ENCODE assay signal across 9 mouse cellular contexts in genomic region chr9:108401186-108401960, GRCm38 (mm10). TPM values are rescaled to one million over a fixed set of nuclear protein-coding genes. Genes with fewer than 3 reads are reported as not detected.
A peak's percentile ranks its signal among the peaks of the same experiment; 100 is the strongest.
DNase-seq lines count a peak whose midpoint lies in the region; ATAC-seq and TF ChIP-seq lines count a peak whose summit lies in the region.
"Had no signal": no experiment of that assay in that cellular context is flagged by ENCODE, and none has a peak within 500 bp of the region (broad histone marks: within the 10 kb centered on the region; RNA-seq: fewer than 3 reads in every experiment).

No protein-coding gene starts in this region.

- peak; percentile 49; the same call in 1 of the 2 replicates for ATAC-seq in hindbrain, postnatal 0 days
- ATAC-seq in midbrain, embryonic 13.5 days: no peak
- no peak for ATAC-seq in erythroid progenitor cell, adult 5-6 weeks (replicated peaks; ENCODE audit: low FRiP score, poor library complexity, severe bottlenecking)
- ATAC-seq in monocyte, adult 5-6 weeks (replicated peaks; ENCODE audit: insufficient number of reproducible peaks, low FRiP score, low TSS enrichment, poor library complexity, severe bottlenecking): no peak

- H3K9ac ChIP-seq in hindbrain, postnatal 0 days (replicated peaks; ENCODE audit: low read length): no peak overlapping the region
- H3K9ac ChIP-seq in midbrain, embryonic 13.5 days (replicated peaks): no peak overlapping the region

- WGBS in hindbrain, postnatal 0 days: 19% methylated on average over 7 of the region's 7 CpGs
- 48% methylated on average over 7 of the region's 7 CpGs for WGBS in midbrain, embryonic 13.5 days

- no peaks in the 10 kb centered on the region for H3K27me3 ChIP-seq in hindbrain, postnatal 0 days (ENCODE audit: insufficient read depth, low read length)
- H3K27me3 ChIP-seq in midbrain, embryonic 13.5 days: no peaks in the 10 kb centered on the region

- H3K4me1 ChIP-seq in hindbrain, postnatal 0 days (ENCODE audit: insufficient read depth, low read length): peaks cover 7% of the 10 kb centered on the region; the same call in 1 of the 2 replicates
- H3K4me1 ChIP-seq in midbrain, embryonic 13.5 days (replicated peaks): peaks cover 13% of the 10 kb centered on the region

- no peak overlapping the region for H3K4me3 ChIP-seq in hindbrain, postnatal 0 days (ENCODE audit: low read length)
- H3K4me3 ChIP-seq in midbrain, embryonic 13.5 days (replicated peaks): no peak overlapping the region

- H3K4me2 ChIP-seq in hindbrain, postnatal 0 days (ENCODE audit: low read depth, low read length): no peak overlapping the region
- H3K4me2 ChIP-seq in midbrain, embryonic 13.5 days (replicated peaks): no peak overlapping the region

- peak; percentile 67 for DNase-seq in adrenal gland, adult 2 months
- no peak for DNase-seq in adrenal gland, adult 18-20 months (ENCODE audit: low spot score in 2 of 2)
- DNase-seq in ovary, postnatal 36 days (ENCODE audit: low spot score): peak; percentile 27
- DNase-seq in ovary, postnatal 14 days (ENCODE audit: low spot score): no peak
- peak; percentile 69 for DNase-seq in hindbrain, postnatal 0 days (ENCODE audit: low spot score)

- H3K36me3 ChIP-seq in hindbrain, postnatal 0 days (ENCODE audit: insufficient read depth, low read length): no peaks in the 10 kb centered on the region
- H3K36me3 ChIP-seq in midbrain, embryonic 13.5 days: 0 out of 2 replicates have a peak, but pooled peaks cover 8% of the 10 kb centered on the region

- H3K27ac ChIP-seq in hindbrain, postnatal 0 days: peak overlapping the region; percentile 1
- 0 out of 2 replicates have a peak overlapping the region, but pooled peaks have one; percentile 12 for H3K27ac ChIP-seq in midbrain, embryonic 13.5 days

- TF ChIP-seq CTCF in hindbrain, postnatal 0 days (IDR thresholded peaks at IDR 0.05; ENCODE audit: low read depth): no peak

- no peaks in the 10 kb centered on the region for H3K9me3 ChIP-seq in hindbrain, postnatal 0 days (ENCODE audit: low read length)
- no peaks in the 10 kb centered on the region for H3K9me3 ChIP-seq in midbrain, embryonic 13.5 days

RNA-seq across cellular contexts. Expression of gene 1700102P08Rik, which starts 8.8 kb away (rescaled TPM):
- 1 to 10 TPM in 1 of 2 experiments, under 1 TPM in 1; 0.52 to 1.8 TPM for total RNA-seq in adrenal gland, adult 2 months (2021)
- polyA plus RNA-seq in adrenal gland, adult 2 months (2012; rRNA removed): 0.37 and 0.86 TPM in 2 replicates
- 1 to 10 TPM; 1.5 to 2.1 TPM for total RNA-seq in adrenal gland, adult 18-20 months (2021)
- 0.43 and 2.8 TPM in 2 replicates for total RNA-seq in hindbrain, postnatal 0 days (2014; rRNA removed)
- polyA plus RNA-seq in hindbrain, postnatal 0 days (2015; fragmentation: Nextera tagmentation; extraction: Ambion mirVana): 0.61 and 0.81 TPM in 2 replicates
- 2.1 and 2.2 TPM in 2 replicates for polyA plus RNA-seq in midbrain, embryonic 13.5 days (2015; fragmentation: Nextera tagmentation; extraction: Ambion mirVana)
- 2.1 and 2.2 TPM in 2 replicates for total RNA-seq in erythroid progenitor cell, adult 5-6 weeks (2015; ENCODE audit: low replicate concordance)
- 1.2 and 4.6 TPM in 2 replicates for total RNA-seq in erythroid progenitor cell, adult 5-6 weeks (2017; ENCODE audit: low replicate concordance)
- total RNA-seq in monocyte, adult 5-6 weeks (2017): 3.5 to 8.4 TPM (median 4.9 TPM) in 3 replicates

RNA-seq across cellular contexts. Expression of gene Ccdc36, which starts 26.9 kb away (rescaled TPM):
- total RNA-seq in adrenal gland, adult 2 months (2021): not detected
- polyA plus RNA-seq in adrenal gland, adult 2 months (2012; rRNA removed): not detected in 2 replicates
- total RNA-seq in adrenal gland, adult 18-20 months (2021): not detected
- 0.97 and 1.2 TPM in 2 replicates for total RNA-seq in hindbrain, postnatal 0 days (2014; rRNA removed)
- 1.7 TPM in 2 replicates for polyA plus RNA-seq in hindbrain, postnatal 0 days (2015; fragmentation: Nextera tagmentation; extraction: Ambion mirVana)
- 1.3 and 1.7 TPM in 2 replicates for polyA plus RNA-seq in midbrain, embryonic 13.5 days (2015; fragmentation: Nextera tagmentation; extraction: Ambion mirVana)
- not detected in 2 replicates for total RNA-seq in erythroid progenitor cell, adult 5-6 weeks (2015; ENCODE audit: low replicate concordance)
- 1.1 TPM in 1 of 2 replicates, not detected in the other for total RNA-seq in erythroid progenitor cell, adult 5-6 weeks (2017; ENCODE audit: low replicate concordance)
- total RNA-seq in monocyte, adult 5-6 weeks (2017): not detected in 3 replicates

RNA-seq across cellular contexts. Expression of gene BC048562, which starts 34.9 kb away (rescaled TPM):
- total RNA-seq in adrenal gland, adult 2 months (2021): not detected
- not detected in 2 replicates for polyA plus RNA-seq in adrenal gland, adult 2 months (2012; rRNA removed)
- total RNA-seq in adrenal gland, adult 18-20 months (2021): not detected
- not detected in 2 replicates for total RNA-seq in hindbrain, postnatal 0 days (2014; rRNA removed)
- not detected in 2 replicates for polyA plus RNA-seq in hindbrain, postnatal 0 days (2015; fragmentation: Nextera tagmentation; extraction: Ambion mirVana)
- polyA plus RNA-seq in midbrain, embryonic 13.5 days (2015; fragmentation: Nextera tagmentation; extraction: Ambion mirVana): not detected in 2 replicates
- total RNA-seq in erythroid progenitor cell, adult 5-6 weeks (2015; ENCODE audit: low replicate concordance): not detected in 2 replicates
- not detected in 2 replicates for total RNA-seq in erythroid progenitor cell, adult 5-6 weeks (2017; ENCODE audit: low replicate concordance)
- total RNA-seq in monocyte, adult 5-6 weeks (2017): not detected in 3 replicates
- polyA plus RNA-seq: neural tube, embryonic 11.5 days had no signal

RNA-seq across cellular contexts. Expression of gene Usp4, which starts 53.7 kb away (rescaled TPM):
- 100 to 1,000 TPM; 100 to 122 TPM for total RNA-seq in adrenal gland, adult 2 months (2021)
- 47.0 and 52.3 TPM in 2 replicates for polyA plus RNA-seq in adrenal gland, adult 2 months (2012; rRNA removed)
- total RNA-seq in adrenal gland, adult 18-20 months (2021): 100 to 1,000 TPM; 107 to 126 TPM
- total RNA-seq in hindbrain, postnatal 0 days (2014; rRNA removed): 92.0 and 97.8 TPM in 2 replicates
- polyA plus RNA-seq in hindbrain, postnatal 0 days (2015; fragmentation: Nextera tagmentation; extraction: Ambion mirVana): 93.4 and 94.4 TPM in 2 replicates
- 143 and 146 TPM in 2 replicates for polyA plus RNA-seq in midbrain, embryonic 13.5 days (2015; fragmentation: Nextera tagmentation; extraction: Ambion mirVana)
- total RNA-seq in erythroid progenitor cell, adult 5-6 weeks (2015; ENCODE audit: low replicate concordance): 162 and 251 TPM in 2 replicates
- 123 and 148 TPM in 2 replicates for total RNA-seq in erythroid progenitor cell, adult 5-6 weeks (2017; ENCODE audit: low replicate concordance)
- total RNA-seq in monocyte, adult 5-6 weeks (2017): 106 to 168 TPM (median 114 TPM) in 3 replicates

RNA-seq across cellular contexts. Expression of gene Ccdc71, which starts 59.0 kb away (rescaled TPM):
- 10 to 100 TPM; 27.8 to 46.5 TPM for total RNA-seq in adrenal gland, adult 2 months (2021)
- polyA plus RNA-seq in adrenal gland, adult 2 months (2012; rRNA removed): 23.0 and 28.1 TPM in 2 replicates
- total RNA-seq in adrenal gland, adult 18-20 months (2021): 10 to 100 TPM; 25.6 to 42.3 TPM
- 32.9 and 37.2 TPM in 2 replicates for total RNA-seq in hindbrain, postnatal 0 days (2014; rRNA removed)
- 46.9 and 55.9 TPM in 2 replicates for polyA plus RNA-seq in hindbrain, postnatal 0 days (2015; fragmentation: Nextera tagmentation; extraction: Ambion mirVana)
- 59.7 and 63.5 TPM in 2 replicates for polyA plus RNA-seq in midbrain, embryonic 13.5 days (2015; fragmentation: Nextera tagmentation; extraction: Ambion mirVana)
- 3.4 and 23.4 TPM in 2 replicates for total RNA-seq in erythroid progenitor cell, adult 5-6 weeks (2015; ENCODE audit: low replicate concordance)
- total RNA-seq in erythroid progenitor cell, adult 5-6 weeks (2017; ENCODE audit: low replicate concordance): 9.5 and 14.6 TPM in 2 replicates
- 12.6 to 19.5 TPM (median 14.1 TPM) in 3 replicates for total RNA-seq in monocyte, adult 5-6 weeks (2017)

Comparison
In these comparisons a context has a peak if more than half of its experiments do, and no peak if none do; other contexts are left out.
1. DNase-seq: peak in adrenal gland, adult 2 months (single experiment), ovary, postnatal 36 days (single experiment) and hindbrain, postnatal 0 days (single experiment); none in adrenal gland, adult 18-20 months (0 of 2) and ovary, postnatal 14 days (single experiment).